Mouse (Mus musculus): ENCODE data around the gene Dap3. TPM values are rescaled to one million over a fixed set of nuclear protein-coding genes. Genes with fewer than 3 reads are reported as not detected.
A peak's percentile ranks its signal among the peaks of the same experiment; 100 is the strongest.
"Not testable (repeated sequence)": the region's sequence is repeated elsewhere in the genome, so short reads cannot be mapped to it uniquely, and the experiment has no call there.

The Dap3 gene
- polyA plus RNA-seq (2021) = 160 TPM

DNA sequence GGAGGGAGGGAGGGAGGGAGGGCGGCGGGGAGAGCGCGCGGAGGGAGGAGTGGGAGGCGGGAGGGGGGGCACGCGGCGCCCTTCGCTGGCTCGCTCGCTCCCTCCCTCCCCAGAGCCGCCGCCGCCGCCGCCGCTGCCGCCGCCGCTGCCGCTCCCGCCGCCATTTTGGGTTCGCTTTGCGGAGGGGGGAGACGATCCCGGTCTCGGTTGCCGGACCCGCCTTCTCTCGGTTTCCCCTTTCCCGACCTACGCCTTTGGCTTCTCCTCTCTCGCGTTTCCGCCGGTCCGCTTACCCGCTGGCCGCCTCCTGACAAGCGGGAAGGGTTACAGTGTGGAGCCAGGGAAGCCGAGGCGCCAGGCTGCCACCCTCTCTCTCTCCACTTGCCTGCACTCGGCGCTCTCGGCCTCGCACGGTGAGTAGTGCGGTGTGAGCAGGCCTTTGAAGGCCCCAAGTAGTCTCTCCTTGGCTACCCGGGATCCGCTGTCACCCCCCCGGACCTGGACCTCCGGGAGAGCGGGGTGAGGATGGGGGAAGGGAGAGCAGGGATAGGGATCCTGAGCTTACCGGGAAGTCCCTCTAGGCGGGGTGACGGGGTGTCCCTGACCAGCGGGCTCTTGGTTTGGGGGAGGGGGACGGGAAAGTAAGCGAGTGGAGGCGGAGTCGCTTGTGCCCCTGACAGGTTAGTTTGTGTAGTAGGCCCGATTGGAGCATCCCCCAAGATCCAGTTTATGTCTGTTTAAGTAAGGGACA is at the start of gene Dap3, which contains the start of gene Ash1l:
Gene Dap3, minus strand, starts transcription at position 606 of the 751 bp plus-strand sequence.
Gene Ash1l, plus strand, starts transcription at position 47 of the 751 bp plus-strand sequence.
- in situ Hi-C loops (cut with MboI; ENCODE audit: low pct_unique_long_range_greater_than_20kb) = no loop called here
- no peak for TF ChIP-seq CTCF (IDR thresholded peaks at IDR 0.05)
- DNase-seq (ENCODE audit: low read depth, low spot score) (peak; percentile 66), ATAC-seq (peak; percentile 75)
- ChIA-PET CTCF (interaction anchor here (1.0 kb wide), 2 partner anchors 14 kb away, joined by 3 read pairs; no protein-coding TSS in a partner anchor), POLR2A (interaction anchor here (0.6 kb wide), 1 partner anchor 14 kb away, joined by 3 read pairs; no protein-coding TSS in a partner anchor)
- H3K27me3 ChIP-seq = no peaks in the 10 kb centered on the region

DNA sequence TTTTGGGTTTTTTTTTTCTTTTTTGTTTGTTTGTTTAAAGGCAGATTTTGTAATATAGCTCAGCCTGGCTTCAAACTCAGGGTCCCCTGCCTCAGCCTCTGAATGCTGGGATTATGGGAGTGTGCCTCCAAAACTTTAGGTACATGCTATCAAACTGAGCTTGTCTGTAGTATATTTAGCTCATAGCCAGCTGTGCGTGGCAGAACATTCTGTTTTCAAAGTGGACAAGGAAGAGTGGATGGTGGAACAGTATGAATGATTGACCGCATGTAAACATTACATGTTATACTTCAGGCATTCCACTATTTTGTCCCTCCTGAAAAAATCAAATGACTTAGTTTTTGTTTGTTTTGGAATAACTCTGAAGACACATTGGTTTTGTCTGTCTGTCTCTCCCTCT is 41.8 kb upstream of the Dap3 start:
- DNase-seq (ENCODE audit: low read depth, low spot score) = no peak
- ChIA-PET POLR2A (no interaction called here), CTCF (interaction anchor here (1.0 to 1.8 kb wide), 6 partner anchors 10 to 62 kb away, joined by 3 to 6 read pairs (median 3); no protein-coding TSS in a partner anchor)
- no peak for ATAC-seq
- no peak for TF ChIP-seq CTCF (IDR thresholded peaks at IDR 0.05)
- H3K27me3 ChIP-seq = no peaks in the 10 kb centered on the region
- in situ Hi-C loops (cut with MboI; ENCODE audit: low pct_unique_long_range_greater_than_20kb) = no loop called here

DNA sequence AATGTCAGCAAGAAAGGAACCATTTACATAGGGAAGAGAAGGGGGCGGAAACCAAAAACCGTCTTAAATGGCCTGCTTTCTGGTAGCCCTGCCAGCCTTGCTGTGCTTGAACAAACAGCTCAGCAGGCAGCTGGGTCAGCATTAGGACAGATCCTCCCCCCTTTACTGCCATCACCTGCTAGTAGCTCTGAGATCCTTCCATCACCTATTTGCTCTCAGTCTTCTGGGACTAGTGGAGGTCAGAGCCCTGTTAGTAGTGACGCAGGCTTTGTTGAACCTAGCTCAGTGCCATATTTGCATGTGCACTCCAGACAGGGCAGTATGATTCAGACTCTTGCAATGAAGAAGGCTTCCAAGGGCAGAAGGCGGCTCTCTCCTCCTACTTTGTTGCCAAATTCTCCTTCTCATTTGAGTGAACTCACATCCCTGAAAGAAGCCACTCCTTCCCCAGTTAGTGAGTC is 33.0 kb upstream of the Dap3 start:
- in situ Hi-C loops (cut with MboI; ENCODE audit: low pct_unique_long_range_greater_than_20kb) = no loop called here
- DNase-seq (ENCODE audit: low read depth, low spot score) (peak; percentile 79), ATAC-seq (peak; percentile 99)
- CTCF ChIA-PET = interaction anchor here (0.8 to 1.7 kb wide), 4 partner anchors 12 to 44 kb away, joined by 3 to 6 read pairs (median 3); no protein-coding TSS in a partner anchor
- TF ChIP-seq CTCF (IDR thresholded peaks at IDR 0.05) = no peak
- POLR2A ChIA-PET = interaction anchor here (1.2 kb wide), 1 partner anchor 10 kb away, joined by 3 read pairs; no protein-coding TSS in a partner anchor
- no peaks in the 10 kb centered on the region for H3K27me3 ChIP-seq

DNA sequence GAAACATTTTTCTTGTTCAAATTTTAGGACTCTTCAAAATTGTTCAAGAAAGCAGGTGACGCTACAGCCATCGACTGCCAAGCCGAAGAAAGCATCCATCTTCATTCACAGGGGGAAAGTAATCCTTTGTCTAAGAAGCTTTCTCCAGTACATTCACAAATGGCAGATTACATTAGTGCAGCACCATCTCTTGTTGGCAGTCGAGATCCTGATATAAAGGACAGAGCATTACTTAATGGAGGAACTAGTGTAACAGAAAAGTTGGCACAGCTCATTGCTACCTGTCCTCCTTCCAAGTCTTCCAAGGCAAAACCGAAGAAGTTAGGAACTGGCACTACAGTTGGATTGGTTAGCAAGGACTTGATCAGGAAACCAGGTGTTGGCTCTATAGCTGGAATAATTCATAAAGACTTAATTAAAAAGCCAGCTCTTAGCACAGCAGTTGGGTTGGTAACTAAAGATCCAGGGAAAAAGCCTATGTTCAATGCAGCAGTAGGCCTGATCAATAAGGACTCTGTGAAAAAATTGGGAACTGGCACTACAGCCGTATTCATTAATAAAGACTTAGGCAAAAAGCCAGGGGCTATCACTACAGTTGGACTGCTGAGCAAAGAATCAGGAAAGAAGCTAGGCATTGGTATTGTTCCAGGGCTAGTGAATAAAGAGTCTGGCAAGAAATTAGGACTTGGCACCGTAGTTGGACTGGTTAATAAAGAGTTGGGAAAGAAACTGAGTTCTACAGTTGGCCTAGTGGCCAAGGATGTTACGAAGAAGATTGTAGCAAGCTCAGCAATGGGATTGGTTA is 30.4 kb upstream of the Dap3 start:
- ChIA-PET POLR2A (interaction anchor here (1.1 kb wide), 1 partner anchor 8 kb away, joined by 3 read pairs; no protein-coding TSS in a partner anchor), CTCF (interaction anchor here (0.8 to 1.6 kb wide), 6 partner anchors 8 to 42 kb away, joined by 3 to 6 read pairs (median 4); no protein-coding TSS in a partner anchor)
- H3K27me3 ChIP-seq = no peaks in the 10 kb centered on the region
- no peak for DNase-seq (ENCODE audit: low read depth, low spot score)
- in situ Hi-C loops (cut with MboI; ENCODE audit: low pct_unique_long_range_greater_than_20kb) = no loop called here
- no peak for TF ChIP-seq CTCF (IDR thresholded peaks at IDR 0.05)
- no peak for ATAC-seq

DNA sequence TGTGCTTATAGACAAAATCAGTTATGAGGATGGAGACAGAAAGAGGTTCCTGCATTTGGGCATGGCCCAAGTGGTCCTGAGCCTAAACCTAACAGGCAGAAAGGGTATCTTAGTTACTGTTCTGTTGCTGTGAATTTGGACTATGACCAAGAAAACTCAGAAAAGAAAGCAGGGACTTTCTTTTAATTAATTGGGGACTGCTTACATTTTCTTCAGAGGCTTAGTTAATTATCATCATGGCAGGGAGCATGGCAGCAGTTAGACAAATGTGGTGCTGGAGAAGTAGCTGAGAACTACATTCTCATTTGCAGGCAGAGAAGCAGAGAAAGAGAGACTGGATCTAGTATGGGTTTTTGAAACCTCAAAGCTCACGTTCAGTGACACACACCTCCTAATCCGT is 24.0 kb upstream of the Dap3 start:
- in situ Hi-C loops (cut with MboI; ENCODE audit: low pct_unique_long_range_greater_than_20kb) = no loop called here
- DNase-seq (ENCODE audit: low read depth, low spot score) (no peak), ATAC-seq (no peak)
- no peak for TF ChIP-seq CTCF (IDR thresholded peaks at IDR 0.05)
- no peaks in the 10 kb centered on the region for H3K27me3 ChIP-seq
- ChIA-PET POLR2A (interaction anchor here (0.7 kb wide), 1 partner anchor 65 kb away, joined by 4 read pairs; no protein-coding TSS in a partner anchor), CTCF (interaction anchor here (2.4 kb wide), 1 partner anchor 11 kb away, joined by 6 read pairs; no protein-coding TSS in a partner anchor)

DNA sequence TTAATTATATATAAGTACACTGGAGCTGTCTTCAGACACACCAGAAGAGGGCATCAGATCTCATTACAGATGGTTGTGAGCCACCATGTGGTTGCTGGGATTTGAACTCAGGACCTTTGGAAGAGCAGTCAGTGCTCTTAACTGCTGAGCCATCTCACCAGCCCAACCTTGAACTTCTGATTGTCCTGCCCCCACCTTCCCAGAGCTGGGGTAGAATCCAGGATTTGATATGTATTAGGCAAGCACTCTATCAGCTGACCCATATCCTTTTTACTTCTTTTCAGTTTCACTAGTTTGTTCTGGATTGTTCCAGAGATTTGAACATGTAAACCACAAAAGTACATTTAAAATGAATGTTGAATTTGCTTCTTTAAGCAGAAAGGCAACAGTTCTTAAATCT is 12.2 kb upstream of the Dap3 start:
- CTCF ChIA-PET = interaction anchor here (1.3 to 2.1 kb wide), 2 partner anchors 11 to 37 kb away, joined by 3 to 6 read pairs; no protein-coding TSS in a partner anchor
- ATAC-seq; H3K27me3 ChIP-seq; POLR2A ChIA-PET; in situ Hi-C loops (cut with MboI; ENCODE audit: low pct_unique_long_range_greater_than_20kb); DNase-seq (ENCODE audit: low read depth, low spot score): not testable (repeated sequence)

DNA sequence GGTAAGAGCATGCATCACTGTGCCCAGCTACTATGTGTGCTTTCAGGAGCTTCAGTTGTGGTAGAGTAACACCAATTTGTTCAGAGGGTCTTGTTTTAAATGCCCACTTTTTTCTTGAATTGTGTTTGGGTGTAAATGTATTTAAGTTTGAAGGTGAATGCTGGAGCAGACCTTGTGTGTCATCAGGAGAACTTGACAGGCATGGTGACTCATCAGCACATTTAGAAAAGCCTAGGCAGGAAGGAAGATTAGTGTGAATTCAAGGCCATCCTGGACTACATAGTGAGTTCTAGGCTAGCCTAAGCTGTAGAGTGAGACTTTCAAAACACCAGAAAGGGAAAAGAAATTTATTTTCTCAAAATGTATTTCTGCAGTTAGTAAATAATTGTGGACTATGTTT is 2.8 kb upstream of the Dap3 start:
- ChIA-PET CTCF (no interaction called here), POLR2A (interaction anchor here (0.8 kb wide), 1 partner anchor 18 kb away, joined by 6 read pairs; no protein-coding TSS in a partner anchor)
- ATAC-seq (no peak), DNase-seq (ENCODE audit: low read depth, low spot score) (no peak)
- no peak for TF ChIP-seq CTCF (IDR thresholded peaks at IDR 0.05)
- no peaks in the 10 kb centered on the region for H3K27me3 ChIP-seq
- in situ Hi-C loops (cut with MboI; ENCODE audit: low pct_unique_long_range_greater_than_20kb) = no loop called here

DNA sequence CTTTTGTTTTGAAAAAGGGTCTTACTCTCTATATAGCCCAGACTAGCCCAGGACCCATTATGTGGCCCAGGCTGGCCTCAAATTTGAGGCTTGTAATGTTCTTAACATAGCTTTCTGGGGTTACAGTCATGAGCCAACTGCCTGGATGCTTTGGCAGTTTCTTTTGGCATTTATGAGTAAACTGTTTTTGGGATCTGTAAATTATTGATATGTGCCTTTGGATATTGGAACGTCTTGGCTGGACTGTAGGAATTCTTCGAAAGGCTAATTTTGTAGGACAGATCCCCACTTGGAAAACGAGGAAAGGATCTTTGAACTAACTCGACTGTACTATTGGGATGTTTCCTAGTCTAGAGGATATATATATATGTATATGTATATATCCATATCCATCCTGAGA is 2.3 kb upstream of the Dap3 start:
- TF ChIP-seq CTCF (IDR thresholded peaks at IDR 0.05) = no peak
- in situ Hi-C loops (cut with MboI; ENCODE audit: low pct_unique_long_range_greater_than_20kb) = no loop called here
- DNase-seq (ENCODE audit: low read depth, low spot score) (no peak), ATAC-seq (no peak)
- CTCF ChIA-PET = no interaction called here
- POLR2A ChIA-PET = interaction anchor here (0.8 kb wide), 1 partner anchor 19 kb away, joined by 6 read pairs; no protein-coding TSS in a partner anchor
- H3K27me3 ChIP-seq = no peaks in the 10 kb centered on the region

DNA sequence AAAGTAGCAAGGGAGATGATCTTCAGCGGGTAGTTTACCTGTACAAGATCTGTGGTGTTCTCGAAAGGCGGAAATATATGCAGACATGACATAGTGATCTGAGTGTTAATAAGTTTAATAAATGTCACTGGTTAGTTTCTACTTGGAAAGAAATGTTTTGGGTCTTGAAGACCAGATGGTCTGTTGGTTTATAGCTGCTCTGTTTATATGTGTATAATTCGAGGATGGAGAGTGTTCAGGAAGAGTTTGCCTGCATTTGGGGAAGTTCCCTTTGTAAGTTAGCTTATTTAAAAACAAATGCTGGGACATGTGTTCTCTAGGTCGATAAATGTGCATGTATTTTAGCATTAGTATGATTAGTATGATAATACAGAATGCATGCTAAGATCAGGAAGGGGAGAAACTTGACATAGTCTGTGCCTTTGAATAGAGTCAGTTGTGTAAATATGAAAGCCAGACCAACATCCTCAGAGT is 383 bp upstream of the Dap3 start:
- DNase-seq (ENCODE audit: low read depth, low spot score) (peak; percentile 13), ATAC-seq (no peak)
- H3K27me3 ChIP-seq = no peaks in the 10 kb centered on the region
- ChIA-PET POLR2A (interaction anchor here (0.6 kb wide), 1 partner anchor 13 kb away, joined by 3 read pairs; no protein-coding TSS in a partner anchor), CTCF (interaction anchor here (1.0 kb wide), 2 partner anchors 13 to 14 kb away, joined by 3 read pairs; no protein-coding TSS in a partner anchor)
- no peak for TF ChIP-seq CTCF (IDR thresholded peaks at IDR 0.05)
- in situ Hi-C loops (cut with MboI; ENCODE audit: low pct_unique_long_range_greater_than_20kb) = no loop called here

Measured in Patski (cell line).